Mouse (Mus musculus) forebrain, embryonic 12.5 days (tissue): Measurements from ENCODE around the gene Stk17b. TPM values are rescaled to one million over a fixed set of nuclear protein-coding genes. Genes with fewer than 3 reads are reported as not detected.
"Not testable (repeated sequence)": the region's sequence is repeated elsewhere in the genome, so short reads cannot be mapped to it uniquely, and the experiment has no call there.

ENCODE experiments used
- ATAC-seq: fragments of 200-750 bp; cut with Nextera tagmentation; 2 replicates; pipeline ENCODE4 v1.8.0; 2017; ENCODE audit warnings: moderate TSS enrichment; ENCODE audit not compliant: low FRiP score
- H3K27ac ChIP-seq: fragments of 300-500 bp; sonication (generic); 2 replicates; pipeline ENCODE4 v1.5.1; 2016; ENCODE audit warnings: mild to moderate bottlenecking
- H3K27me3 ChIP-seq: fragments of 300-500 bp; sonication (generic); 2 replicates; pipeline ENCODE4 v1.6.1; 2016; ENCODE audit warnings: mild to moderate bottlenecking
- H3K36me3 ChIP-seq: fragments of 300-500 bp; sonication (generic); replicated peaks from 2 replicates; pipeline ENCODE4 v1.6.1; 2016; ENCODE audit warnings: mild to moderate bottlenecking
- H3K4me1 ChIP-seq: fragments of 300-500 bp; sonication (generic); 2 replicates; pipeline ENCODE4 v1.6.1; 2016
- H3K4me2 ChIP-seq: fragments of 300-500 bp; sonication (generic); 2 replicates; pipeline ENCODE4 v1.6.1; 2016; ENCODE audit warnings: mild to moderate bottlenecking, moderate library complexity
- H3K4me3 ChIP-seq: fragments of 300-500 bp; sonication (generic); replicated peaks from 2 replicates; pipeline ENCODE4 v1.5.1; 2016; ENCODE audit warnings: mild to moderate bottlenecking
- H3K9ac ChIP-seq: fragments of 300-500 bp; sonication (generic); 2 replicates; pipeline ENCODE4 v1.6.1; 2016; ENCODE audit warnings: mild to moderate bottlenecking
- H3K9me3 ChIP-seq: fragments of 300-500 bp; sonication (generic); 2 replicates; pipeline ENCODE4 v1.6.1; 2016
- WGBS: fragments of 180-500 bp; shearing (Covaris S2); methylation state at CpG from one replicate; pipeline ENCODE4 v1.1.7; 2016; 5-methylcytosine and 5-hydroxymethylcytosine counted together
- polyA plus RNA-seq: library from polyadenylated mRNA; unstranded; fragments of >200 nt; fragmentation: Nextera tagmentation; extraction: Ambion mirVana; gene quantifications from 2 replicates; pipeline ENCODE4 v1.2.1, GENCODE M21; 2016

Gene Stk17b
- polyA plus RNA-seq, 1 experiment from 2014 or later: 12.3 TPM

GRCm38 (mm10) chr1:53713383-53713782 lies 71.6 kb downstream of the Stk17b start:
- H3K36me3 ChIP-seq, H3K4me1 ChIP-seq, H3K9ac ChIP-seq, H3K4me3 ChIP-seq, H3K4me2 ChIP-seq, H3K27me3 ChIP-seq, H3K9me3 ChIP-seq, H3K27ac ChIP-seq, ATAC-seq: not testable (repeated sequence)
- 29% methylated on average over 3 of the region's 3 CpGs for WGBS

- Histone ChIP-seq H3K4me3 (no peak overlapping the region), H3K36me3 (no peaks in the 10 kb centered on the region), H3K27me3 (no peaks in the 10 kb centered on the region), H3K4me2 (no peak overlapping the region), H3K27ac (no peak overlapping the region), H3K9ac (no peak overlapping the region), H3K9me3 (no peaks in the 10 kb centered on the region), H3K4me1 (0 out of 2 replicates have a peak, but pooled peaks cover 8% of the 10 kb centered on the region)
- no peak for ATAC-seq
- 92% methylated on average over 9 of the region's 9 CpGs for WGBS
These were observed 74.0 kb downstream of the Stk17b start for GRCm38 (mm10) chr1:53711069-53711468.

- not testable (repeated sequence) for H3K4me1 ChIP-seq, H3K36me3 ChIP-seq, ATAC-seq, H3K4me2 ChIP-seq, H3K27ac ChIP-seq, H3K4me3 ChIP-seq, H3K9me3 ChIP-seq, H3K27me3 ChIP-seq, H3K9ac ChIP-seq
- WGBS: 63% methylated on average over 5 of the region's 5 CpGs
These were observed 75.4 kb downstream of the Stk17b start for GRCm38 (mm10) chr1:53709602-53710001.

- 0 out of 2 replicates have a peak, but pooled peaks cover 10% of the 10 kb centered on the region for H3K4me1 ChIP-seq
- H3K27ac ChIP-seq: peak within 1 kb of the TSS; percentile 81
- H3K36me3 ChIP-seq: no peaks in the 10 kb centered on the region
- peak within 1 kb of the TSS; percentile 75 for H3K4me2 ChIP-seq
- peak within 1 kb of the TSS; percentile 56; the same call in 1 of the 2 replicates for H3K9ac ChIP-seq
- peak; percentile 87 for ATAC-seq
- H3K27me3 ChIP-seq: no peaks in the 10 kb centered on the region
- peak within 1 kb of the TSS; percentile 53 for H3K4me3 ChIP-seq
- H3K9me3 ChIP-seq: no peaks in the 10 kb centered on the region
- WGBS: 15% methylated on average over 42 of the region's 42 CpGs
These were observed 78.3 kb downstream of the Stk17b start, which contains the start of gene Dnah7a for GRCm38 (mm10) chr1:53706431-53707361. Gene Dnah7a (minus strand): TSS chr1:53706784.

Other genes starting within 250 kb of the Stk17b start
- 7.1 and 7.2 TPM in 2 replicates for gene Dnah7a, start 78.4 kb downstream of the Stk17b start, polyA plus RNA-seq